Comparison of ENCODE assay signal across 8 mouse cellular contexts in the genomic region with DNA sequence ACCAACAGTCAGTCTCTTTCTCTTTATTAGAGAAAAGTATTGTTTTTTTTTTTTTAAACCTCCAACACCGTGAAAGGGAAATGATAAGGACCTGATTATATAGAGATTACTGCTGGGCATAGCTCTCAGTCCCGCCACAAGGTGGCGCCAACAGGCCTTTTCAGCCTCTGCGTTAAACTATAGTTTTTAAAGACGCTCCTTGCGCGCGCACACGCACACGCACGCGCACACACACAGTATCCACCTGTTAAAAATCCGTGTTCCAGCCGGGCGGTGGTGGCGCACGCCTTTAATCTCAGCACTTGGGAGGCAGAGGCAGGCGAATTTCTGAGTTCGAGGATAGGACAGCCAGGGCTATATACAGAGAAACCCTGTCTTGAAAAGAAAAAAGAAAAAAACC. TPM values are rescaled to one million over a fixed set of nuclear protein-coding genes. Genes with fewer than 3 reads are reported as not detected.
DNase-seq lines count a peak whose midpoint lies in the region; ATAC-seq and TF ChIP-seq lines count a peak whose summit lies in the region.

No protein-coding gene starts in this region.

- no peak for TF ChIP-seq EP300 in heart, postnatal 0 days (IDR thresholded peaks at IDR 0.05; ENCODE audit: low read depth)
- TF ChIP-seq EP300 in stomach, postnatal 0 days (optimal IDR thresholded peaks at IDR 0.05) = no peak

- no peaks in the 10 kb centered on the region for H3K27me3 ChIP-seq in E14TG2a.4 (ENCODE audit: insufficient read depth, low read length)
- H3K27me3 ChIP-seq in forebrain, embryonic 12.5 days = no peaks in the 10 kb centered on the region
- H3K27me3 ChIP-seq in heart, postnatal 0 days (ENCODE audit: control insufficient read depth, insufficient read depth, low read length) = no peaks in the 10 kb centered on the region
- H3K27me3 ChIP-seq in liver, embryonic 15.5 days = no peaks in the 10 kb centered on the region
- H3K27me3 ChIP-seq in neural tube, embryonic 12.5 days (replicated peaks) = no peaks in the 10 kb centered on the region
- H3K27me3 ChIP-seq in stomach, postnatal 0 days (ENCODE audit: control insufficient read depth, insufficient read depth, low read length) = no peaks in the 10 kb centered on the region

- H3K27ac ChIP-seq in forebrain, embryonic 12.5 days = no peak overlapping the region
- no peak overlapping the region for H3K27ac ChIP-seq in heart, postnatal 0 days (ENCODE audit: low read depth)
- H3K27ac ChIP-seq in liver, embryonic 15.5 days (replicated peaks) = no peak overlapping the region
- no peak overlapping the region for H3K27ac ChIP-seq in neural tube, embryonic 12.5 days
- H3K27ac ChIP-seq in stomach, postnatal 0 days (replicated peaks) = no peak overlapping the region

- H3K4me2 ChIP-seq in forebrain, embryonic 12.5 days = peak overlapping the region; percentile 38
- peak overlapping the region; percentile 47 for H3K4me2 ChIP-seq in heart, postnatal 0 days (ENCODE audit: low read depth, low read length)
- H3K4me2 ChIP-seq in liver, embryonic 15.5 days = peak overlapping the region; percentile 51
- H3K4me2 ChIP-seq in neural tube, embryonic 12.5 days (replicated peaks) = peak overlapping the region; percentile 46
- 0 out of 2 replicates have a peak overlapping the region, but pooled peaks have one; percentile 23 for H3K4me2 ChIP-seq in stomach, postnatal 0 days (replicated peaks; ENCODE audit: low read depth)

- H3K36me3 ChIP-seq in E14TG2a.4 (ENCODE audit: insufficient read depth, low read length) = no peaks in the 10 kb centered on the region
- no peaks in the 10 kb centered on the region for H3K36me3 ChIP-seq in forebrain, embryonic 12.5 days (replicated peaks)
- no peaks in the 10 kb centered on the region for H3K36me3 ChIP-seq in heart, postnatal 0 days (replicated peaks; ENCODE audit: control insufficient read depth, insufficient read depth, low read length)
- H3K36me3 ChIP-seq in liver, embryonic 15.5 days (replicated peaks) = no peaks in the 10 kb centered on the region
- H3K36me3 ChIP-seq in neural tube, embryonic 12.5 days = no peaks in the 10 kb centered on the region
- H3K36me3 ChIP-seq in stomach, postnatal 0 days (ENCODE audit: control insufficient read depth, insufficient read depth, low read length) = no peaks in the 10 kb centered on the region

- peaks cover 48% of the 10 kb centered on the region for H3K4me1 ChIP-seq in E14TG2a.4 (replicated peaks; ENCODE audit: low read depth, low read length)
- no peaks in the 10 kb centered on the region for H3K4me1 ChIP-seq in forebrain, embryonic 12.5 days
- H3K4me1 ChIP-seq in heart, postnatal 0 days (ENCODE audit: control insufficient read depth, insufficient read depth) = no peaks in the 10 kb centered on the region
- H3K4me1 ChIP-seq in liver, embryonic 15.5 days (replicated peaks) = no peaks in the 10 kb centered on the region
- no peaks in the 10 kb centered on the region for H3K4me1 ChIP-seq in neural tube, embryonic 12.5 days
- H3K4me1 ChIP-seq in stomach, postnatal 0 days (replicated peaks; ENCODE audit: control insufficient read depth, insufficient read depth) = no peaks in the 10 kb centered on the region

- no peaks in the 10 kb centered on the region for H3K9me3 ChIP-seq in E14TG2a.4 (ENCODE audit: low read length)
- no peaks in the 10 kb centered on the region for H3K9me3 ChIP-seq in forebrain, embryonic 12.5 days
- no peaks in the 10 kb centered on the region for H3K9me3 ChIP-seq in heart, postnatal 0 days (replicated peaks; ENCODE audit: control insufficient read depth, low read length)
- H3K9me3 ChIP-seq in liver, embryonic 15.5 days (replicated peaks) = no peaks in the 10 kb centered on the region
- H3K9me3 ChIP-seq in neural tube, embryonic 12.5 days = no peaks in the 10 kb centered on the region
- no peaks in the 10 kb centered on the region for H3K9me3 ChIP-seq in stomach, postnatal 0 days (ENCODE audit: control insufficient read depth, low read length)

- H3K4me3 ChIP-seq in E14TG2a.4 (replicated peaks; ENCODE audit: low read length) = peak overlapping the region; percentile 39; the same call in 1 of the 2 replicates
- H3K4me3 ChIP-seq in forebrain, embryonic 12.5 days (replicated peaks) = peak overlapping the region; percentile 14; the same call in 1 of the 2 replicates
- H3K4me3 ChIP-seq in heart, postnatal 0 days (ENCODE audit: low read depth, low read length) = no peak overlapping the region
- no peak overlapping the region for H3K4me3 ChIP-seq in liver, embryonic 15.5 days (replicated peaks)
- H3K4me3 ChIP-seq in neural tube, embryonic 12.5 days = peak overlapping the region; percentile 12; the same call in 1 of the 2 replicates
- H3K4me3 ChIP-seq in stomach, postnatal 0 days (ENCODE audit: low read depth, low read length) = no peak overlapping the region

- DNase-seq in c-Kit-positive CD71-positive TER-119-positive erythroid progenitor cells, embryonic 14.5 days (ENCODE audit: low spot score) = peak; percentile 80
- peak; percentile 49 for DNase-seq in heart, postnatal 0 days (ENCODE audit: low spot score)
- DNase-seq in kidney, postnatal 36 days = peak; percentile 88 to 96
- DNase-seq in stomach, postnatal 0 days (ENCODE audit: low spot score) = peak; percentile 85

- peak; percentile 68 for ATAC-seq in forebrain, embryonic 12.5 days (ENCODE audit: low FRiP score)
- no peak for ATAC-seq in heart, postnatal 0 days (ENCODE audit: insufficient read depth, low read depth)
- ATAC-seq in liver, embryonic 15.5 days (ENCODE audit: insufficient read depth) = no peak
- peak; percentile 71 for ATAC-seq in neural tube, embryonic 12.5 days (ENCODE audit: low FRiP score, low read depth)
- ATAC-seq in stomach, postnatal 0 days (ENCODE audit: low FRiP score, low TSS enrichment) = peak; percentile 76

- peak; percentile 79 for TF ChIP-seq CTCF in E14TG2a.4 (conservative IDR thresholded peaks at IDR 0.05; ENCODE audit: low read length)
- TF ChIP-seq CTCF in heart, postnatal 0 days (IDR thresholded peaks at IDR 0.05; ENCODE audit: low read depth) = peak; percentile 74
- peak; percentile 89 for TF ChIP-seq CTCF in stomach, postnatal 0 days (IDR thresholded peaks at IDR 0.05; ENCODE audit: low read depth)

- H3K9ac ChIP-seq in forebrain, embryonic 12.5 days = no peak overlapping the region
- H3K9ac ChIP-seq in heart, postnatal 0 days (replicated peaks; ENCODE audit: low read depth, low read length) = no peak overlapping the region
- no peak overlapping the region for H3K9ac ChIP-seq in liver, embryonic 15.5 days
- H3K9ac ChIP-seq in neural tube, embryonic 12.5 days = no peak overlapping the region
- H3K9ac ChIP-seq in stomach, postnatal 0 days (ENCODE audit: low read length) = no peak overlapping the region

- 14% methylated on average over 19 of the region's 19 CpGs for WGBS in forebrain, embryonic 12.5 days
- 10% methylated on average over 19 of the region's 19 CpGs for WGBS in heart, postnatal 0 days
- WGBS in liver, embryonic 15.5 days (ENCODE audit: insufficient replicate concordance) = 7% methylated on average over 19 of the region's 19 CpGs
- 17% methylated on average over 19 of the region's 19 CpGs for WGBS in neural tube, embryonic 12.5 days
- WGBS in stomach, postnatal 0 days = 12% methylated on average over 19 of the region's 19 CpGs

RNA-seq across cellular contexts. Expression of a gene that starts 31.1 kb away (rescaled TPM):
- polyA plus RNA-seq in forebrain, embryonic 12.5 days (2016; fragmentation: Nextera tagmentation; extraction: Ambion mirVana) = 13.3 and 13.4 TPM in 2 replicates
- 3.5 and 11.4 TPM in 2 replicates for total RNA-seq in heart, postnatal 0 days (2014; rRNA removed; ENCODE audit: low replicate concordance)
- 2.7 and 2.8 TPM in 2 replicates for polyA plus RNA-seq in heart, postnatal 0 days (2015; fragmentation: Nextera tagmentation; extraction: Ambion mirVana)
- polyA plus RNA-seq in liver, embryonic 15.5 days (2015; fragmentation: Nextera tagmentation; extraction: Ambion mirVana) = 4.1 and 4.5 TPM in 2 replicates
- 13.7 and 14.2 TPM in 2 replicates for polyA plus RNA-seq in neural tube, embryonic 12.5 days (2016; fragmentation: Nextera tagmentation; extraction: Ambion mirVana)
- 14.7 and 18.5 TPM in 2 replicates for polyA plus RNA-seq in stomach, postnatal 0 days (2015; fragmentation: Nextera tagmentation; extraction: Ambion mirVana)

Comparison
In these comparisons a context has a peak if more than half of its experiments do, and no peak if none do; other contexts are left out.
1. H3K4me3 ChIP-seq: peak in E14TG2a.4 (single experiment), forebrain, embryonic 12.5 days (single experiment) and neural tube, embryonic 12.5 days (single experiment); none in heart, postnatal 0 days (single experiment), liver, embryonic 15.5 days (single experiment) and stomach, postnatal 0 days (single experiment).
2. ATAC-seq: peak in forebrain, embryonic 12.5 days (single experiment), neural tube, embryonic 12.5 days (single experiment) and stomach, postnatal 0 days (single experiment); none in heart, postnatal 0 days (single experiment) and liver, embryonic 15.5 days (single experiment).
3. Peak in every context shown above with its lines, with median percentiles within 50 percentile points of each other: CTCF ChIP-seq, DNase-seq and H3K4me2 ChIP-seq.